ENCODE assay signal across 12 mouse cellular contexts in the genomic region with DNA sequence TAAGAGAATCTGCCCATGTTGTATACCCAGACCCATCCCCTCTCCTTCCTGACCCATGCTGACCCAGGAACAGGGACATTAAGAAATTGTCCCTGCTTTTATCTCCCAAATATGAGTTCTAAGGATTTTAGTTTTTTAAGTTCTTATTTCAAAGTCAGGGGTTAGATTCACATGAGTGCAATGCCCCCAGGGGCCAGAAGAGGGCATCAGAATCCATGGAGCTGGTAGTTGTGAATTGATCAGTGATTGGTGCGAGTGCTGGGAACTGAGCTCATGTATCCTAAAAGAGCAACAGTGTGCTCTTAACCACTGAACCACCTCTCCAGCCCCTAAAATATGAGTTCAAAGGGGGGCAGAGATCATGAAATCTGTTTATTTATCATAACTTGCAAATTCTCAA.
A peak's percentile ranks its signal among the peaks of the same experiment; 100 is the strongest.
DNase-seq lines count a peak whose midpoint lies in the region; ATAC-seq and TF ChIP-seq lines count a peak whose summit lies in the region.
"Had no signal": no experiment of that assay in that cellular context is flagged by ENCODE, and none has a peak within 500 bp of the region (broad histone marks: within the 10 kb centered on the region; RNA-seq: fewer than 3 reads in every experiment).

No protein-coding gene starts in this region.

- peak overlapping the region; percentile 8; the same call in 1 of the 2 replicates for H3K27ac ChIP-seq in cerebellum, adult 2 months (ENCODE audit: insufficient read depth, low read length)
- no peak overlapping the region for H3K27ac ChIP-seq in kidney, embryonic 16.5 days (ENCODE audit: low read length)
- H3K27ac ChIP-seq in lung, postnatal 0 days (ENCODE audit: low read length): no peak overlapping the region
- no peak overlapping the region for H3K27ac ChIP-seq in cortical plate, adult 2 months (ENCODE audit: insufficient read depth, low read length)

- H3K36me3 ChIP-seq in kidney, embryonic 16.5 days (ENCODE audit: insufficient read depth, low read length): no peaks in the 10 kb centered on the region
- H3K36me3 ChIP-seq in lung, postnatal 0 days (ENCODE audit: insufficient read depth, low read length): no peaks in the 10 kb centered on the region
- H3K36me3 ChIP-seq: G1E had no signal

- peaks cover 13% of the 10 kb centered on the region; the same call in 1 of the 2 replicates for H3K4me1 ChIP-seq in cerebellum, adult 2 months (ENCODE audit: control insufficient read depth, insufficient read depth, low read length)
- no peaks in the 10 kb centered on the region for H3K4me1 ChIP-seq in kidney, embryonic 16.5 days (ENCODE audit: insufficient read depth, low read length)
- H3K4me1 ChIP-seq in lung, postnatal 0 days (ENCODE audit: insufficient read depth, low read depth, low read length): no peaks in the 10 kb centered on the region
- H3K4me1 ChIP-seq in cortical plate, adult 2 months (ENCODE audit: control insufficient read depth, insufficient read depth, low read length): no peaks in the 10 kb centered on the region

- DNase-seq in cerebellum, adult 2 months: no peak
- no peak for DNase-seq in cerebellum, postnatal 4 days (ENCODE audit: low spot score in 2 of 2)
- peak; percentile 10 for DNase-seq in kidney, adult 18-20 months
- no peak for DNase-seq in lung, postnatal 0 days (ENCODE audit: low spot score)
- no peak for DNase-seq in lung, adult 18-20 months
- no peak for DNase-seq in neural tube, embryonic 10.5 days (ENCODE audit: extremely low spot score, low spot score)
- DNase-seq: layer of hippocampus, adult 9-11 months; left cerebral cortex, postnatal 4 days had no signal

- H3K4me3 ChIP-seq in cerebellum, adult 2 months (replicated peaks; ENCODE audit: insufficient read depth, low read depth, low read length): no peak overlapping the region
- no peak overlapping the region for H3K4me3 ChIP-seq in kidney, embryonic 16.5 days (ENCODE audit: low read length)
- no peak overlapping the region for H3K4me3 ChIP-seq in lung, postnatal 0 days (ENCODE audit: low read depth, low read length)
- H3K4me3 ChIP-seq in cortical plate, adult 2 months (ENCODE audit: insufficient read depth, low read length): no peak overlapping the region

- no peak for TF ChIP-seq POLR2A in cerebellum, adult 2 months (IDR thresholded peaks at IDR 0.05; ENCODE audit: borderline replicate concordance, insufficient read depth, low read length)
- no peak for TF ChIP-seq POLR2A in cortical plate, adult 2 months (IDR thresholded peaks at IDR 0.05; ENCODE audit: extremely low read depth, insufficient read depth, low read length)

- WGBS in cerebellum, adult 2 months: 95% methylated on average over 1 of the region's 1 CpGs
- WGBS in kidney, embryonic 16.5 days: 86% methylated on average over 1 of the region's 1 CpGs
- WGBS in lung, postnatal 0 days: 87% methylated on average over 1 of the region's 1 CpGs

- TF ChIP-seq EP300 in lung, postnatal 0 days (IDR thresholded peaks at IDR 0.05): no peak

- H3K27me3 ChIP-seq in cerebellum, adult 2 months (ENCODE audit: control insufficient read depth, insufficient read depth, low read length): no peaks in the 10 kb centered on the region
- no peaks in the 10 kb centered on the region for H3K27me3 ChIP-seq in kidney, embryonic 16.5 days (ENCODE audit: insufficient read depth, low read length)
- no peaks in the 10 kb centered on the region for H3K27me3 ChIP-seq in lung, postnatal 0 days (replicated peaks; ENCODE audit: insufficient read depth, low read length)

- H3K9ac ChIP-seq in kidney, embryonic 16.5 days (replicated peaks; ENCODE audit: low read length): no peak overlapping the region
- no peak overlapping the region for H3K9ac ChIP-seq in lung, postnatal 0 days (replicated peaks; ENCODE audit: low read depth)

- H3K4me2 ChIP-seq in kidney, embryonic 16.5 days (replicated peaks; ENCODE audit: low read depth, low read length): no peak overlapping the region
- H3K4me2 ChIP-seq in lung, postnatal 0 days (replicated peaks; ENCODE audit: low read depth, low read length): no peak overlapping the region

- peak; percentile 37; the same call in 1 of the 2 replicates for TF ChIP-seq CTCF in cerebellum, adult 2 months (IDR thresholded peaks at IDR 0.05; ENCODE audit: borderline replicate concordance, insufficient read depth, low read depth, low read length)
- TF ChIP-seq CTCF in lung, postnatal 0 days (IDR thresholded peaks at IDR 0.05): peak; percentile 46
- peak; percentile 17; the same call in 1 of the 2 replicates for TF ChIP-seq CTCF in cortical plate, adult 2 months (IDR thresholded peaks at IDR 0.05; ENCODE audit: extremely low read depth, insufficient read depth, low read length)

- peaks cover 6% of the 10 kb centered on the region; the same call in 1 of the 2 replicates for H3K9me3 ChIP-seq in kidney, embryonic 16.5 days (ENCODE audit: low read length)
- H3K9me3 ChIP-seq in lung, postnatal 0 days (ENCODE audit: low read length): no peaks in the 10 kb centered on the region

- ATAC-seq in kidney, embryonic 16.5 days (ENCODE audit: low FRiP score, low TSS enrichment): no peak
- no peak for ATAC-seq in lung, postnatal 0 days
- ATAC-seq: intestine, embryonic 16.5 days had no signal
